Mouse (Mus musculus): ENCODE data around the gene Dok1.

The Dok1 gene

DNA sequence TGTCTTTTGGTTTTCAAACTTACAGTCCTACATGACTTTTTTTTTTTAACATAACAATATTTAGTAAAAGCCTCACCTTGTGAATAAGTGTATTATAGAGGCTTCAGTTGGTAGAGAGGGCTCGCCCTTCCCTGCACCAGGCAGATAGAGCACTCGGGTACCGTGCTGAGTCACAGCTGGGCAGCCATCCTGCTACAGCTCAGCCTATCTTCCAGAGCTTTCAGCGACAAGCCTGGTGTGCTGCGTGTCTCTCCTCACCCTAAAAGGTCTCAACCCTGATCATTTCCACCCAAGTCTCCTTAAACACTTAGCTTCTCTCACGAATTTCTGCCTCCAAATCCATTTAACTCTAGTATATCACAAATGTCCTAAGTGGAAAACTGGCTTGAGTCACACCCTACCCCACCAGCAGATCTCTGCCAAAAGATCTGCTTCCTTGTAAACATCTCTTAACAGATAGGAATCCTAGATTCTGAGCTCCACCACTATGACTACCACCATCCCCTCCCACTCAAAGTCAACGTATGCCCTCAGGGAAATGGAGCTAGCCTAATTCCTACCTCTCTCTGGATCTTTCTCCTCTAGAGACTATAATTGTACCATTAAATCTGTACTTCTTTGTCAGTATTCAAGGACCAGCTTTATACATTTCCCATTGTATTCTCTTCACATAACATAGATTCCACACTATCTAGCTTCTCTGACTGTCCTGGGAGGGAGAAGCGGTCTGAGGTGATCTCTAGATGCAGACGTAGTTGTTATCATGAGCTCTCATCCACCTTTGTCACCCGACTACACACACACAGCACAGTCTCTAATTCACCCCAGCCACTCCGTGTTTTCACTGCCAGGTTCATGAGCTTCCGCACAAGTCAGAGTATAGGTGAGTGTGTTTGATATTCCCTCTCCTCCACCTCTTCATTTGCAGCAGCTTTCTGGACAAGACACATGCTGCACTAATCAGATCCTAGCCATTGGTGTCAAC, 18.5 kb downstream of the Dok1 start:
- DNase-seq = no peak

DNA sequence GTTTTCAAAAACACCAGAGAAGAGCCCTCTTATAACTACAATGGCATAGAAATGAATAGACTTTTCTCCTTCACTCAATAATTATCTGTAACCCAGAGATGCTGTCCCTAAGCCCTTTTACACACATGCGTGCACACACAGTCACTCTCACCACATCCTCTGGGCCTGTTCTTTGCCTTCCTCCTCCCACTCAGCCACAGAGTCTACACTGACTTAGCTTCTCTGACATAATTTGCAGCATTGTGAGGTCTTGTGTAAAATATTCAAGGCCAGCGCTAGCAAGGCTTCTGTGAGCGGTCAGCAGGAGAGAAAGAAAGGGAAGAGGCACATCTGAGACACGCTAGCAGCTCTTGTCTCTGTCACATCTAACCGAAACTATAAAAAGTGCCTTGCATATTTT, 19.8 kb downstream of the Dok1 start:
- DNase-seq = no peak

DNA sequence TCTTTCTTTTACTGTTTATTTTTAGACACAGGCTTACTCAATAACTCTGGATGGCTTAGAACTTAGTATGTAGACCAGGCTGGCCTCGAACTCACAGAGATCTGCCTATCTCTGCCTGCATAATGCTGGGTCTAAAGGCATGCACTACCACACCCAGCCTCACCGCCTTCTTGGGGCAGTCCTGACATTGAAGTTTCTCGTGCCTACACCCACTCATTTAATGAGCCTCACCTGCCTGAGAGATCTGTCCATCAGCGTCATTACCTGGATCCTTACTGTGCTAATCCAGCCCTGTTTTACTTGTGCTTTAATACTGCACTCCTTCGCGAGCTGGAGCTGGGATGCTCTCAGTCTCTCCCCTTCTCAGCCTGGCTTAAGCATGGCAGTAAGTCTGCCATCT, 21.5 kb downstream of the Dok1 start:
- no peak for DNase-seq

DNA sequence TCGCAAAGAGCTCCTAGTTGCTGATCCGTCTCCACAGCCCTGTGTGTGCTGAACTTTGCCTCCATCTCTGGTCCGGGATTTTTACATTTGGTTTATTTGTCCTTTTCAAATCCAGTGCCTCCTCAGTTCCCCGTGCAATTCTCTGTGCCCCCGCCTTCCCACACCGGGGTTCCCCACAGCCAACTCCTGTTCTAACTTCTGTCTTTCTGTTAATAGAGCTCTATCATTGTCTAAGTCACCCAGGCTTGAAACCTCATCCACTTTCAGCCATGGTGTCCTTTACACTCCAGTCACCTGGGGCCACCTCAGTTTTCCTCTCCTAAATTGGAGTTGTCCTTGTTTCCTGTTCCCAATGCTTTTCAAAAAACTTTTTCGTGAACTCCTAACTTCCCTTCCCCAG, 22.0 kb downstream of the Dok1 start:
- DNase-seq = no peak

DNA sequence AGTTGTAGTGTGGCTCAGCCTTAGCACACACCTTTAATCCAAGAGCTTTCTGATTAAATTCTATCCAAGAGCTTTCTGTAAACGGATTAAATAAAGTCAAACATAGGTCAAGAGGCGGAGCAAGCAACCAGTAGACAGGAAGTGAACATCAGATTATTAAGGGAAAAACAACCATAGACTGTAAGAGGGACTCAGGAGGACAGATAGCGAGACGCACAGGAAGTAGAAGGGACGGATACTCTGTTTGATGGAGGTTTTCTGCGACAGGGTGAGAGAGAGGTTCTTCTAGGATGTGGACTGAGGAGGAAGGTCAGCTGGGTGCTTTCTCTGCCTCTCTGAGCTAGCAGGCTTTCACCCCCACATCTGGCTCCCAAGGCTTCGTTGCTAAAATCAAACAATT, 23.3 kb downstream of the Dok1 start:
- no peak for DNase-seq

DNA sequence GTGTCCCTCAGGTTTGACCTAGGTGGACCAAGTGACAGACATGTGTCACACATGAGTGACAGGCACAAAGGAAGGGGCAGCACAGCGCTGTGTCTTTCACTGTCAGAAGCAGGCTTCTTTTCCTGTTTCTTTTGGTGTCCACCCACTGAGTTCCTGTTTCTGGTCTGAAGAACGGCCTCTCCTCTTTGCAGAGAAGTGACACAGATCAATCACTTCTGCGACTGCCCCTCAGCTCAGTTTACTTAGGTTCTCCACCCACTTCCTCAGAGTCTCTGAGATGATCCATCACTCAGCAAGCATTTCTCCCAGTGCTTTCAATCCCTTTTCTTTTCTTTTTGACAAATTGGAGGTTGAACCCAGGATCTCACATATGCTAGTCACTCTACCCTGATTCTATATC, 24.6 kb downstream of the Dok1 start:
- DNase-seq = no peak

DNA sequence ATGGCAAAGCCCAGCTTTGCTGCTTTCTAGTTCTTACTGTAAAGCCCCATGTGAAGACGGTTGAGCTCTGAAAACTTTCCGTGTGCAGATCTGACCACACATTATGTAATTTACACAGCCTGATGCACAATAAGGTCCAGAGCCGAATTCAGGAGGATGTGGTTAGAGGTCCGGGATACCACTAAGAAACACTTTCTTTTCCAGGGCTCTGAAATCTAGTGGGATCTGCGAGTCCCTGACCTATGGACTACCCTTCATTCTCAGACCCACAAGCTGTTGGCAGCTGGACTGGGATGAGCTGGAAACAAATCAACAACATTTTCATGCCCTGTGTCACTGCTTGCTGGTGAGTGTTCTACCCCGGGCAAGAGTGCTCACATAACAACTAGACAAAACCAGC, 27.2 kb downstream of the Dok1 start:
- DNase-seq = no peak

DNA sequence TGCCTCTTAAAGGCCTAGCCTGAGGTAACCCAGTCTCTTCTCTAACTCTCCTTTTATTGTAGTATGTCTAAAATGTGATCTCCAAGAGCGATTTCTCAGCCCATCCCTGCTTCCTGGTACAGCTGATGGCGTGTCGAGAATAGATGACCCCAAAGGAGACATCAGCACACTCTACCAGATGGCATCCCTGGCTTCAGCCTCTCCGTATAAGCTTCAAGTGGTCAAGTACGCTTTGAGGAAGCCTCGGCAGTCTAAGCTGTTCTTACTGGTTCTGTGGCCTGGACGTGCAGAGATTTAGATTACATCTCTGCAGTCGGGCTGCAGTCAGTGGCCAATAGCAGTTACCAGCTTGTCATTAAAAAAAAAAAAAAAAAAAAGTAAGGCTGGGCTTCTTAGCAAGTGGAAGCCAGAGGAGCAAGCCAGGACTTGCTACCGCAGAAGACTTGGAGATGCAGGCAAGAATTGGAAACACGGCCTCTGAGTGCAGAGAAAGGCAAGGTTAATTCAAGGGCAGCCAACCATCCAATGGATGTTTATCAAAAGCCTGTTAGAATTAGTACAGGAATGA, 27.7 kb downstream of the Dok1 start:
- no peak for DNase-seq

DNA sequence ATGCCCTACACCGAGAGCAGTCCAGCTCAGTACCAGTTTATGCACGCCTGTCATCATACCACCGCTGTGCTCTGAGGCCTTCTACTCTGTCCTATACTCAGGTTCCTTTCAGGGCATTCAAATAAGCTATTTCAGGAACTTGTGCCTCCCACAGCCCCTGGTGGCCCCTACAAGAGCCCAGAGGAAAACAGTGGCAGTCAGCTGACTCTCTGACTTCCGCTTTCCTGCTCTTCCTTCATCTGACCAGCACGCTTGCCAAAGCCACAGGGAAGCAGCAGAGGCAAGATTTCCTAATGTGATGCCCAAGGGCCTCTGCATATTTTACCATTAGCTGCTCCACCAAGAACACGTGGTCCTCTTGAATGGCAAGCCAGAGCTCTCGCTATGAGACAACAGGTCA, 28.4 kb downstream of the Dok1 start:
- DNase-seq = no peak

DNA sequence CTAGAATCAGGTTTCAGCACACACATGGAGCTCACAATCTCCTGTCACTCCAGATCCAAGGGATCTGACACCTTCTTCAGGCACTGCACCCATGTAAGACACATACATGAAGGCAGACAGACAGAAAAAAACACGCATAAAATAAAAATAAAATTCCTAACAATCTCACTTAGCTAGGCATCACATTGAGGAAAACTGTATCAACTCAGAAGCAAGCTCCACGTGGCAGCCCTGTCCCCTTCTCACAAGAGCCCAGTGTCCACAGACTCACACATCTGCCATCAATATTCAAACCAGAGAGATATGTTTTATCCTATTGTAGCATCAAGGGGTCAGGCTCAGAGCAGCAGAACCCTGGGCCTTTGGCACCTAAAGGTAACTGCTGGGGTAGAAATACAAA, 29.0 kb downstream of the Dok1 start:
- no peak for DNase-seq

DNA sequence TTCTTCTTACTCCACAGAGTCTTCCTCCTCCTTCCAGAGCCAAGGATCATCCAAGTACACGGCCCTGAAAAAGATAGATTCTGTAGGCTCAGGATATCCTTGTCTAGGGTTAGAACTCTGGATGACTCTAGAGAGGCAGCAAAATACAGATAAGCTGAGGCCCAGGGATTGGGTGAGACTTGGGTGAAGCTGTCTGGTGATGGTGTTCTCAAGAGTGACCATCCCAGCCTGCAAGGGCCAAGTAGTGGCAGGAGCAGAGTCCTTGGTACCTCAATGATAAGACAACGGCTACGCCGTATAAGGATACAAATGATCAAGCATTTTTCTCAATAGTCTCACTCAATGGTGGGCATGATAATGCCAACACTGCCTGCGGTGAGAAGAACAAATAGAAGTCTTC, 29.4 kb downstream of the Dok1 start:
- no peak for DNase-seq

DNA sequence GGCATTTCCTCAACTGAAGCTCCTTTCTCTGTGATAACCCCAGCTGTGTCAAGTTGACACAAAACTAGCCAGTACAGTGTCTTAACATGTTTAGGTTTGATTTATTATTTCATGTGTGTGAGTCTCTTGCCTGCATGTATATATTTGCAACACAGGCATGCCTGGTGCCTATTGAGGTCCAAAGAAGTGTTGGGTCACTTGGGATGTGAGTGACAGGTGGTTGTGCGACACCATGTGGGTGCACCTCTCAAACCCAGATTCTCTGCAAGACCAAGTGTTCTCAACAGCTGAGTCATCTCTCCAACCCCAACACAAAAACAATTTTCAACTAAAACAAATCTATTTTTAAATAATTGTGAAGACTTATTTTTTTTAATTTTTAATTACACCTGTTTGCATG, 30.2 kb downstream of the Dok1 start:
- DNase-seq = no peak

DNA sequence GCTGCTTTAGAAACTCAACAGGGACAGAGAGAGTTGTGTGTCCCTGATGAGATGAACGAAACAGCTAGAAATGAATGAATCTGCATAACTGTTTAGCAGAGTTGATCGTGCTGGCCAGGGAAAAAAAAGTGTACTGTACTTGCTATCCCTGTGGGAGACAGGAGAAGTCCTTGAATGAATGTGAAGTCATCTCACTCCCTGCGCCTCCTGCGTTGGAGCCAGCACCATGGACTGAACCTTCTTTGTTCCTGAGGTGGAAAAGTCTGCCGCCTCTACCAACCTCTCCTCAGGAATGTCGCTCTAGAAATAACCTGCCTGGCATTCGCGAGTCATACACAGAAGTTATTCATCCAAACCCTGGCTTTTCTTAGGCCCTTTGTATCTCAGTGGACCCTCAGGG, 33.3 kb downstream of the Dok1 start:
- no peak for DNase-seq

DNA sequence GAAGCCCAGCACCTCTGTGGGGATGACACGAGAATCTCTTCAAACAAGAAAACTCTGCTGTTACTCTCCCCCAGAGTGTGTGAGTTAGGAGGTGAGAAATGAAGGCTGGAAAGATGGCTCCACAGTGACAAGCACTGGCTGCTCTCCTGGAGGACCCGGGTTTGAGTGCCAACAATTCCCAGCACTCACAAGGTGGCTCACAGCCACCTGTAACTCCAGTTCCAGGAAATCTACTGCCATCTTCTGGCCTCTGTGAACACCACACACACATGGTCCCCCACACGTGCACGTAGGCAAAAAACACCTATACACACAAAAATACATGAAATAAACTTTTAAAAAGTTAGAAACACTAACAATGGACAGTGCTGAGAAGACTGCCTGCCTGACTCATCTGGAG, 34.9 kb downstream of the Dok1 start:
- no peak for DNase-seq

DNA sequence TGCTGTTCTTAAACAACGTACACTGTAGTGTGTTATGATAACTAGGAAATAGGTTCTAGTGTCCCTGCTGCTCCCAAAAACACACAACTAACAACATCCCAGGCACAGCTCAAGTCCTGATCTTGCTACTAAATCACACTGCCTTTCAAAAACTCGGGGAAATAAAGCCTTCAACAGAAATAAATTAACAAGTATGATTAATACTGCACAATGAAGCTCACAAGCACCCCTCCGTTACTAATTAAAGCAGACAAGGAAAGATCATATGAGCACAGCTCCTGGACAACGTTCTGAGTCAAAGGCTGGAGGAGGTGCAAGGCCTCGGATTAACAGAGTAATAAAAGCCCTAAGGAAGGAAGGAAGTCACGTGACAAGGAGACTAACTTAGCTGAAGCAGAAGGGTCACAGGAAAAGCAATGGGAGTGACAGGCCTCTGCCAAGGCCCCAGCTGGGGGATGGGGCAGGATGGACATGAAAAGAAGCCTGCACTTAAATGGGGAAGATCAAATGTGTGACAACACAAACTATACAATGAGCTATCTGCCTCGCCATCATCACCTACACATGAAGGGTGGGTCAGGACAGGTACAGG, 35.7 kb downstream of the Dok1 start:
- peak; percentile 13 for DNase-seq

DNA sequence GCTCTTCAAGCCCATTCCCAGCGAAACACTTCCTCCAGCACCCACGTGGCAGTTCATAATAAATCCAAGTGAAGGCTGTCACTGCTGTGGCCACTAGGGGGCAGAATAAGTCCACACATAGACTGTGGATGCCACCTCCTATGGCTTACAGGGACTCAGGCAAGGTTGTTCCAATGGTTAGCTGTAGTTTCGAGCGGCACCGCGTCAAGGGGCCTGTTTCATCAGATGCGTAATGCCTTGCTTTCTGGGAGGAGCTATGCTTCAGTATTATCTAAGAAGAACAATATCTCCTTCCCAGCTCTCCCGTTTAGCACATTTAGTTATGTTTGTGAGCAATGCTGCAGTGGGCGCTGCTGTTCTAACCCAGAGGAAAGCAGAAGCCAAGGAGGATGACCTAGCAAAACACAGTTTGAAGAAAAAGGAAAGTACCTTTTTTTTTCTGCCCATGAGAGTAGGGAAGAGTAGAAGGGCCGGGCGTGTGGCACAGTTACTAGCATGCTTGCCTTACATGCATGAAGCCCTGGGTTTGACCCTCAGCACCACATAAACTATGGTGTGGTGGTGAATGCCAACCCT, 36.4 kb downstream of the Dok1 start:
- peak; percentile 89 for DNase-seq

DNA sequence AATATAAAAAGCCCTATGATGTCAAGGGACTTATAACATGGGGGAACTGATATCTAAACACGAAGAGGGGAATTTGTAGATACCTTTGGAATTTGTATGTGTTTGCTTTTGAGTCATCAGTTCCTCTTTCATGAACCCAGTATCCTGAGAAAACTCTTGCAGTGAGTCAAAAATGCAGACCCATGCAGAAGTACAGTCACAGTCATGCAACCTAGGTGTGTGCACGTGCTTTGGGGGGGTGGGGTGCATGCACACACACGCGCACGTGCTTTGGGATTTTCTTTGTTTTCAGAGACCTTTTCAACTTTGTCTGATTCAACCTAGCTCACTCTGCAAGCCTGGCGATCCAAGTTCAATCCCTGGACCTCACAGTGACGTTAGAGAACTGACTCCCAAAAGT, 38.9 kb downstream of the Dok1 start:
- no peak for DNase-seq

DNA sequence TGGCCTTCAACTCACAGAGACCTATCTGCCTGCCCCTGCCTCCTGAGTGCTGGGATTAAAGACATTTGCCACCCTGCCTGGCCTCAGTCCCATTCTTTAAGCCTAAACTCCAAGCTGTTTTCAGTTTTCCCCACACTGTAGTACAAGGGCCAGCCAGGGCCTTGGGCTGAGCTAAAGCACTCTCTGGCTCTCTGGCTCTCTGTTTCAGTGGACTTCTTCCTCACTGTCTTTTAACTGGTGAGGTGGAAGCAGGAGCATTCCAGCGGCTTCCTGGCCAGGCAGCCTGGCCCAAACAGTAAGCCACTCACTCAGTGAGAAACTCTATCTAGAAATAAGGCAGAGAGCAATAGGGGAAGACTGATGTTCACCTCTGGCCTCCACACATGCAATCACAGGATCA, 39.6 kb downstream of the Dok1 start:
- no peak for DNase-seq

DNA sequence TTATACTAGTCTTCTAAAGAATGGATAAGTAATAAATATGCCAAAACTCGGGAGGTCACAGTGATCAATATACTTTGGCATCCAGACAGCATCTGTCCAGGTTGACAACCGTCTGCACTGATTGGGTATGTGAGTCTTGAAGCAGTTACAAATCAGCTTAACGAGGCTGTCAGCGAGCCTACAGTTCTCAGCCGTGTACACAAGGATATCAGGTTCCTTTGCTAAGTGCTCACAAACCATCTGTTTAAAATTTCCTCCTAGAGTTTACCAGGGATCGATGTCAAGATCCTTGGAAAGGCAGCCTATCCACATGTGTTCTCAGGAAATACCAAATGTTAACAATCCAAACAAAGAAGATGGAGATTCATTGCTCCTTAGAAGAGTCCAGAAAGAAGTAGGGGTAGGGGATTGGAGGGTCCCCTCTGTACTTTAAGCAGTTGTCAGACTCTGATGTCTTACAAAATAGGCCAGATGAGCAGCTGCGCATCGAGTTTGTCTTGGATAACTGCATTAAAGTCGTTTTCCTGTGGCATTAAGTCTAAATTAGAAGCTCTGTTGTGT, 45.8 kb downstream of the Dok1 start:
- DNase-seq = no peak

All from right cerebral cortex, postnatal 14 days (tissue).